Mouse (Mus musculus) forebrain, postnatal 0 days (tissue): ENCODE measurements at regions not wholly inside any gene's neighbourhood (a gene's known extent, or its start where the extent isn't known, plus 50 kb on each side); places are given as distances from the start of the nearest gene placed in this dataset.

ENCODE experiments used
- ATAC-seq: fragments of 200-750 bp; cut with Nextera tagmentation; 2 replicates; pipeline ENCODE4 v1.8.0; 2017; ENCODE audit warnings: mild to moderate bottlenecking, moderate library complexity
- DNase-seq: peaks from one replicate; pipeline ENCODE4 v3.0.0-alpha.2; 2015
- H3K27ac ChIP-seq: fragments of 300-500 bp; sonication (generic); 2 replicates; pipeline ENCODE4 v1.5.1; 2014; ENCODE audit warnings: low read depth, mild to moderate bottlenecking, antibody characterized with exemption, low read length, moderate library complexity, mixed read lengths
- H3K27me3 ChIP-seq: fragments of 300-500 bp; sonication (generic); 2 replicates; pipeline ENCODE4 v1.6.1; 2014; ENCODE audit warnings: mild to moderate bottlenecking, low read length, mixed read lengths; ENCODE audit not compliant: insufficient read depth
- H3K36me3 ChIP-seq: fragments of 300-500 bp; sonication (generic); 2 replicates; pipeline ENCODE4 v1.6.1; 2014; ENCODE audit warnings: mild to moderate bottlenecking, moderate library complexity; ENCODE audit not compliant: insufficient read depth
- H3K4me1 ChIP-seq: fragments of 300-500 bp; sonication (generic); 2 replicates; pipeline ENCODE4 v1.6.1; 2014; ENCODE audit warnings: antibody characterized with exemption; ENCODE audit not compliant: insufficient read depth
- H3K4me2 ChIP-seq: fragments of 300-500 bp; sonication (generic); 2 replicates; pipeline ENCODE4 v1.6.1; 2014; ENCODE audit warnings: low read depth, mild to moderate bottlenecking, moderate library complexity
- H3K4me3 ChIP-seq: fragments of 300-500 bp; sonication (generic); 2 replicates; pipeline ENCODE4 v1.5.1; 2014; ENCODE audit warnings: low read depth, low read length, mixed read lengths
- H3K9ac ChIP-seq: fragments of 300-500 bp; sonication (generic); 2 replicates; pipeline ENCODE4 v1.6.1; 2014; ENCODE audit warnings: mild to moderate bottlenecking
- H3K9me3 ChIP-seq: fragments of 300-500 bp; sonication (generic); 2 replicates; pipeline ENCODE4 v1.6.1; 2016; ENCODE audit warnings: low read length
- CTCF ChIP-seq: sonication (generic); IDR thresholded peaks from 2 replicates; pipeline ENCODE4 v1.5.1; 2016; ENCODE audit warnings: antibody characterized with exemption, control low read depth, low read depth
- WGBS: fragments of 180-500 bp; shearing (Covaris S2); extraction: QIAGEN DNeasy Blood & Tissue Kit; methylation state at CpG from one replicate; pipeline ENCODE4 v1.1.7; 2014; 5-methylcytosine and 5-hydroxymethylcytosine counted together

- TF ChIP-seq CTCF: no peak
- no peaks in the 10 kb centered on the region for H3K36me3 ChIP-seq
- no peaks in the 10 kb centered on the region for H3K9me3 ChIP-seq
- H3K4me2 ChIP-seq: no peak overlapping the region
- no peaks in the 10 kb centered on the region for H3K27me3 ChIP-seq
- ATAC-seq (no peak), DNase-seq (no peak)
- no peak overlapping the region for H3K9ac ChIP-seq
- no peak overlapping the region for H3K4me3 ChIP-seq
- 92% methylated on average over 2 of the region's 2 CpGs for WGBS
- no peaks in the 10 kb centered on the region for H3K4me1 ChIP-seq
- no peak overlapping the region for H3K27ac ChIP-seq
Observed at GRCm38 (mm10) chr11:12858274-12858884, 393.6 kb upstream of the Cobl start.

- Histone ChIP-seq H3K4me3 (no peak overlapping the region), H3K27ac (no peak overlapping the region), H3K4me1 (no peaks in the 10 kb centered on the region), H3K9me3 (no peaks in the 10 kb centered on the region), H3K36me3 (no peaks in the 10 kb centered on the region), H3K4me2 (no peak overlapping the region), H3K27me3 (no peaks in the 10 kb centered on the region), H3K9ac (no peak overlapping the region)
- TF ChIP-seq CTCF: no peak
- DNase-seq (no peak), ATAC-seq (no peak)
- 85% methylated on average over 6 of the region's 6 CpGs for WGBS
Observed at GRCm38 (mm10) chr11:12857358-12858199, 392.8 kb upstream of the Cobl start.

- no peak overlapping the region for H3K9ac ChIP-seq
- no peak for TF ChIP-seq CTCF
- H3K4me2 ChIP-seq: no peak overlapping the region
- no peaks in the 10 kb centered on the region for H3K36me3 ChIP-seq
- H3K27ac ChIP-seq: no peak overlapping the region
- H3K27me3 ChIP-seq: no peaks in the 10 kb centered on the region
- no peaks in the 10 kb centered on the region for H3K4me1 ChIP-seq
- ATAC-seq (no peak), DNase-seq (no peak)
- H3K9me3 ChIP-seq: no peaks in the 10 kb centered on the region
- no peak overlapping the region for H3K4me3 ChIP-seq
Observed at GRCm38 (mm10) chr11:12847793-12848192, 383.0 kb upstream of the Cobl start.

GRCm38 (mm10) chr11:12843631-12844423 is 379.1 kb upstream of the Cobl start:
- Histone ChIP-seq H3K4me2 (no peak overlapping the region), H3K4me1 (no peaks in the 10 kb centered on the region), H3K36me3 (no peaks in the 10 kb centered on the region), H3K27ac (no peak overlapping the region), H3K27me3 (no peaks in the 10 kb centered on the region), H3K9me3 (no peaks in the 10 kb centered on the region), H3K4me3 (no peak overlapping the region), H3K9ac (no peak overlapping the region)
- no peak for TF ChIP-seq CTCF
- ATAC-seq: no peak
- DNase-seq: no peak

GRCm38 (mm10) chr11:12841393-12841792 is 376.6 kb upstream of the Cobl start:
- WGBS: 86% methylated on average over 2 of the region's 2 CpGs
- no peak overlapping the region for H3K4me3 ChIP-seq
- ATAC-seq (no peak), DNase-seq (no peak)
- no peak overlapping the region for H3K9ac ChIP-seq
- no peaks in the 10 kb centered on the region for H3K9me3 ChIP-seq
- no peak overlapping the region for H3K27ac ChIP-seq
- no peak for TF ChIP-seq CTCF
- H3K4me2 ChIP-seq: no peak overlapping the region
- H3K4me1 ChIP-seq: no peaks in the 10 kb centered on the region
- H3K36me3 ChIP-seq: no peaks in the 10 kb centered on the region
- no peaks in the 10 kb centered on the region for H3K27me3 ChIP-seq

GRCm38 (mm10) chr11:12837920-12838319 is 373.2 kb upstream of the Cobl start:
- no peaks in the 10 kb centered on the region for H3K4me1 ChIP-seq
- H3K9ac ChIP-seq: no peak overlapping the region
- no peak overlapping the region for H3K4me2 ChIP-seq
- H3K27ac ChIP-seq: no peak overlapping the region
- H3K4me3 ChIP-seq: no peak overlapping the region
- TF ChIP-seq CTCF: peak; percentile 66
- WGBS: 68% methylated on average over 2 of the region's 2 CpGs
- H3K27me3 ChIP-seq: no peaks in the 10 kb centered on the region
- H3K9me3 ChIP-seq: no peaks in the 10 kb centered on the region
- no peaks in the 10 kb centered on the region for H3K36me3 ChIP-seq
- DNase-seq (peak; percentile 52), ATAC-seq (peak; percentile 77)

- no peak overlapping the region for H3K4me3 ChIP-seq
- no peak overlapping the region for H3K4me2 ChIP-seq
- ATAC-seq (no peak), DNase-seq (no peak)
- no peak overlapping the region for H3K9ac ChIP-seq
- no peaks in the 10 kb centered on the region for H3K9me3 ChIP-seq
- no peak for TF ChIP-seq CTCF
- no peaks in the 10 kb centered on the region for H3K27me3 ChIP-seq
- H3K27ac ChIP-seq: no peak overlapping the region
- H3K36me3 ChIP-seq: no peaks in the 10 kb centered on the region
- WGBS: 67% methylated on average over 2 of the region's 2 CpGs
- no peaks in the 10 kb centered on the region for H3K4me1 ChIP-seq
Observed at GRCm38 (mm10) chr11:12837387-12837786, 372.6 kb upstream of the Cobl start.
